Mouse (Mus musculus) midbrain, embryonic 16.5 days (tissue): ENCODE results near the gene Tmem237. TPM values are rescaled to one million over a fixed set of nuclear protein-coding genes. Genes with fewer than 3 reads are reported as not detected.

Experiments used
- ATAC-seq: fragments of 200-750 bp; cut with Nextera tagmentation; 2 replicates; pipeline ENCODE4 v1.8.0; 2017; ENCODE audit warnings: moderate TSS enrichment
- H3K27ac ChIP-seq: fragments of 300-500 bp; sonication (generic); 2 replicates; pipeline ENCODE4 v1.5.1; 2014; ENCODE audit warnings: mild to moderate bottlenecking, low read length, mixed read lengths
- H3K27me3 ChIP-seq: fragments of 300-500 bp; sonication (generic); 2 replicates; pipeline ENCODE4 v1.6.1; 2014; ENCODE audit warnings: low read depth, low read length, mixed read lengths; ENCODE audit not compliant: control insufficient read depth, insufficient read depth
- H3K36me3 ChIP-seq: fragments of 300-500 bp; sonication (generic); 2 replicates; pipeline ENCODE4 v1.6.1; 2014; ENCODE audit warnings: mild to moderate bottlenecking, low read length, moderate library complexity, mixed read lengths; ENCODE audit not compliant: control insufficient read depth, insufficient read depth
- H3K4me1 ChIP-seq: fragments of 300-500 bp; sonication (generic); 2 replicates; pipeline ENCODE4 v1.6.1; 2014; ENCODE audit warnings: mild to moderate bottlenecking, low read length, mixed read lengths; ENCODE audit not compliant: control insufficient read depth, insufficient read depth
- H3K4me2 ChIP-seq: fragments of 300-500 bp; sonication (generic); 2 replicates; pipeline ENCODE4 v1.6.1; 2014; ENCODE audit warnings: mild to moderate bottlenecking, low read length, mixed read lengths
- H3K4me3 ChIP-seq: fragments of 300-500 bp; sonication (generic); 2 replicates; pipeline ENCODE4 v1.5.1; 2014; ENCODE audit warnings: low read depth, mild to moderate bottlenecking, low read length, moderate library complexity, mixed read lengths
- H3K9ac ChIP-seq: fragments of 300-500 bp; sonication (generic); 2 replicates; pipeline ENCODE4 v1.6.1; 2014; ENCODE audit warnings: low read depth, low read length, mixed read lengths
- H3K9me3 ChIP-seq: fragments of 300-500 bp; sonication (generic); replicated peaks from 2 replicates; pipeline ENCODE4 v1.6.1; 2014; ENCODE audit warnings: mild to moderate bottlenecking, low read length, mixed read lengths; ENCODE audit not compliant: control insufficient read depth, poor library complexity, severe bottlenecking
- WGBS: fragments of 180-500 bp; shearing (Covaris S2); extraction: QIAGEN DNeasy Blood & Tissue Kit; methylation state at CpG from one replicate; pipeline ENCODE4 v1.1.7; 2014; 5-methylcytosine and 5-hydroxymethylcytosine counted together
- polyA plus RNA-seq: library from polyadenylated mRNA; unstranded; fragments of >200 nt; fragmentation: Nextera tagmentation; extraction: Ambion mirVana; gene quantifications from 2 replicates; pipeline ENCODE4 v1.2.1, GENCODE M21; 2015

Tmem237 gene
- polyA plus RNA-seq = 49.9 and 50.3 TPM in 2 replicates

GRCm38 (mm10) chr1:59119720-59120457 is at the start of gene Tmem237:
TSS of gene Tmem237 (minus strand) at chr1:59120408.
- under 1% methylated on average over 70 of the region's 74 CpGs for WGBS
- Histone ChIP-seq H3K27ac (peak within 1 kb of the TSS; percentile 97), H3K9me3 (no peaks in the 10 kb centered on the region), H3K4me1 (peaks cover 14% of the 10 kb centered on the region), H3K36me3 (0 out of 2 replicates have a peak, but pooled peaks cover 5% of the 10 kb centered on the region), H3K27me3 (no peaks in the 10 kb centered on the region), H3K4me3 (peak within 1 kb of the TSS; percentile 75), H3K9ac (peak within 1 kb of the TSS; percentile 88), H3K4me2 (peak within 1 kb of the TSS; percentile 87)
- ATAC-seq = peak; percentile 99

GRCm38 (mm10) chr1:59169586-59169985 is 49.4 kb upstream of the Tmem237 start:
- Histone ChIP-seq H3K9me3 (no peaks in the 10 kb centered on the region), H3K4me2 (no peak overlapping the region), H3K27ac (no peak overlapping the region), H3K27me3 (no peaks in the 10 kb centered on the region), H3K36me3 (peaks cover 33% of the 10 kb centered on the region), H3K4me1 (no peaks in the 10 kb centered on the region), H3K9ac (no peak overlapping the region), H3K4me3 (no peak overlapping the region)
- 94% methylated on average over 6 of the region's 6 CpGs for WGBS
- no peak for ATAC-seq

- H3K4me2 ChIP-seq = no peak overlapping the region
- H3K9ac ChIP-seq = no peak overlapping the region
- no peak for ATAC-seq
- H3K27ac ChIP-seq = no peak overlapping the region
- H3K4me3 ChIP-seq = no peak overlapping the region
- H3K36me3 ChIP-seq = peaks cover 33% of the 10 kb centered on the region
- WGBS = 93% methylated on average over 2 of the region's 2 CpGs
- no peaks in the 10 kb centered on the region for H3K9me3 ChIP-seq
- no peaks in the 10 kb centered on the region for H3K4me1 ChIP-seq
- no peaks in the 10 kb centered on the region for H3K27me3 ChIP-seq
These were observed 48.3 kb upstream of the Tmem237 start for GRCm38 (mm10) chr1:59168556-59168955.

GRCm38 (mm10) chr1:59167654-59168425 is 47.6 kb upstream of the Tmem237 start:
- WGBS = 86% methylated on average over 4 of the region's 4 CpGs
- Histone ChIP-seq H3K4me2 (no peak overlapping the region), H3K4me1 (no peaks in the 10 kb centered on the region), H3K9me3 (no peaks in the 10 kb centered on the region), H3K9ac (no peak overlapping the region), H3K4me3 (no peak overlapping the region), H3K27me3 (no peaks in the 10 kb centered on the region), H3K27ac (no peak overlapping the region), H3K36me3 (peaks cover 31% of the 10 kb centered on the region)
- ATAC-seq = no peak

GRCm38 (mm10) chr1:59166232-59166905 is 46.2 kb upstream of the Tmem237 start:
- no peak overlapping the region for H3K4me2 ChIP-seq
- H3K27me3 ChIP-seq = no peaks in the 10 kb centered on the region
- no peak overlapping the region for H3K27ac ChIP-seq
- H3K9me3 ChIP-seq = no peaks in the 10 kb centered on the region
- H3K9ac ChIP-seq = no peak overlapping the region
- H3K36me3 ChIP-seq = peaks cover 26% of the 10 kb centered on the region
- WGBS = 91% methylated on average over 9 of the region's 9 CpGs
- no peaks in the 10 kb centered on the region for H3K4me1 ChIP-seq
- no peak overlapping the region for H3K4me3 ChIP-seq
- ATAC-seq = no peak

GRCm38 (mm10) chr1:59163918-59164317 is 43.7 kb upstream of the Tmem237 start:
- H3K9me3 ChIP-seq = no peaks in the 10 kb centered on the region
- no peak overlapping the region for H3K4me3 ChIP-seq
- H3K27me3 ChIP-seq = no peaks in the 10 kb centered on the region
- no peaks in the 10 kb centered on the region for H3K4me1 ChIP-seq
- no peak overlapping the region for H3K9ac ChIP-seq
- 22% methylated on average over 5 of the region's 5 CpGs for WGBS
- peaks cover 17% of the 10 kb centered on the region for H3K36me3 ChIP-seq
- peak; percentile 64 for ATAC-seq
- H3K27ac ChIP-seq = 0 out of 2 replicates have a peak overlapping the region, but pooled peaks have one; percentile 28
- H3K4me2 ChIP-seq = no peak overlapping the region

GRCm38 (mm10) chr1:59163030-59163461 is 42.8 kb upstream of the Tmem237 start, which contains the start of gene Mpp4:
TSS of gene Mpp4 (minus strand) at chr1:59163389.
- peak within 1 kb of the TSS; percentile 28; the same call in 1 of the 2 replicates for H3K27ac ChIP-seq
- no peaks in the 10 kb centered on the region for H3K27me3 ChIP-seq
- H3K4me3 ChIP-seq = no peak within 1 kb of the TSS
- H3K36me3 ChIP-seq = peaks cover 15% of the 10 kb centered on the region
- WGBS = 26% methylated on average over 12 of the region's 12 CpGs
- no peaks in the 10 kb centered on the region for H3K4me1 ChIP-seq
- ATAC-seq = peak; percentile 27; the same call in 1 of the 2 replicates
- H3K4me2 ChIP-seq = no peak within 1 kb of the TSS
- H3K9me3 ChIP-seq = no peaks in the 10 kb centered on the region
- no peak within 1 kb of the TSS for H3K9ac ChIP-seq

GRCm38 (mm10) chr1:59162309-59163024 is 42.3 kb upstream of the Tmem237 start:
- 29% methylated on average over 8 of the region's 8 CpGs for WGBS
- no peak overlapping the region for H3K9ac ChIP-seq
- H3K4me2 ChIP-seq = no peak overlapping the region
- no peaks in the 10 kb centered on the region for H3K27me3 ChIP-seq
- H3K9me3 ChIP-seq = no peaks in the 10 kb centered on the region
- H3K27ac ChIP-seq = no peak overlapping the region
- H3K4me3 ChIP-seq = no peak overlapping the region
- H3K4me1 ChIP-seq = no peaks in the 10 kb centered on the region
- peaks cover 9% of the 10 kb centered on the region for H3K36me3 ChIP-seq
- ATAC-seq = no peak
